Mouse (Mus musculus) heart, postnatal 0 days (tissue): ENCODE results near the gene Abhd6.

Source experiments
- CTCF ChIP-seq: IDR thresholded peaks from 2 replicates; pipeline ENCODE4 v1.5.1; 2016; ENCODE audit warnings: antibody characterized with exemption, control low read depth, low read depth
- EP300 ChIP-seq: IDR thresholded peaks from 2 replicates; pipeline ENCODE4 v1.6.1; 2016; ENCODE audit warnings: antibody characterized with exemption, low read depth

DNA sequence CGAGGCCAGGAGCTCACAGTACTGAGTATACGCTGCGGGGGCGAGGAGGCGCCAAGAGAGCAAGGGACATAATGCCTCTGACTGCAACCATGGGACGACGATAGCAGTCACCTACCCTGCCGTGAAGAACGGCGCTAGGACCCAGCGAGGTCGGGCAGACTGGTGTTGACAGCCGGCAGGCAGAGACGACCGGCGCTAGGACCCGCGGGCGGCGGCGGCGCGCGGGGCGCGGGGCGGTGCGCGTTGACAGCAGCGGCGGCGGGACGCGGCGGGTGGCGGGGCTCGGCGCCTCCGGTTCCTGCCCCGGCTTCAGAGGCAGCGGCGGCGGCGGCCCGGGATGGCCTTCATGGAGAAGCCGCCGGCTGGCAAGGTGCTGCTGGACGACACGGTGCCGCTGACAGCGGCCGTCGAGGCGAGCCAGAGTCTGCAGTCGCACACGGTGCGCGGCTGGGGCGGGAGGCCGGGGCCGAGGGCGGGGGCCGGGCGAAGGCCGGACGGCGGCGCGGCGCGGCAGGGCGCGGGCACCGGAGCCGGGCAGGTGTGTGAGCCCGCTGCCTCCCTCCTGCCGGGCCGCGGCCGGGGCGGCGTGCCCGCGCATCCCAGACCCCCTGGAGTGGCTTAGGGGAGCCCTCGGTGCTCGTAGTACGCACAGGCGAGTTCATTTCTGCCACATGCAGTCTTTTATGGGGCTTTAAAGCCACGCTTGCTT lies 95.4 kb downstream of the Abhd6 start, which contains the start of gene Pxk:
- TF ChIP-seq CTCF (no peak), EP300 (no peak)
